Mouse (Mus musculus) heart, adult 10 weeks (tissue): ENCODE measurements around the gene Irx1. TPM values are rescaled to one million over a fixed set of nuclear protein-coding genes. Genes with fewer than 3 reads are reported as not detected.

Source experiments
- polyA plus RNA-seq: library from polyadenylated mRNA; stranded (reverse); fragments of 350-450 nt; fragmentation: Illumina TruSeq; extraction: RNeasy Lipid Tissue Mini Kit (QIAGEN cat#74804); gene quantifications from one replicate; pipeline ENCODE4 v1.2.3, GENCODE M21; 2014; ENCODE audit warnings: low read depth, low replicate concordance

Gene Irx1
- 5.1 TPM for polyA plus RNA-seq

GRCm38 (mm10) chr13:71963356-71964351 lies at the start of gene Irx1:
Gene Irx1, minus strand, starts transcription at chr13:71963723.

